ENCODE assay signal across 17 mouse cellular contexts in genomic region chr2:94340769-94341168, GRCm38 (mm10).
DNase-seq lines count a peak whose midpoint lies in the region; ATAC-seq and TF ChIP-seq lines count a peak whose summit lies in the region.
"Had no signal": no experiment of that assay in that cellular context is flagged by ENCODE, and none has a peak within 500 bp of the region (broad histone marks: within the 10 kb centered on the region; RNA-seq: fewer than 3 reads in every experiment).

No protein-coding gene starts in this region.

- H3K27me3 ChIP-seq in heart, embryonic 10.5 days (ENCODE audit: insufficient read depth, poor library complexity, severe bottlenecking), result no peaks in the 10 kb centered on the region
- no peaks in the 10 kb centered on the region for H3K27me3 ChIP-seq in heart, embryonic 15.5 days
- no peaks in the 10 kb centered on the region for H3K27me3 ChIP-seq in thymus, adult 2 months (ENCODE audit: control insufficient read depth, insufficient read depth, low read length)
- H3K27me3 ChIP-seq: embryonic facial prominence, embryonic 13.5 days; heart, embryonic 13.5 days; neural tube, embryonic 13.5 days had no signal

- peak; percentile 96 for DNase-seq in heart, adult 11 months
- DNase-seq in heart, embryonic 10.5 days (ENCODE audit: low spot score), result no peak
- DNase-seq in left cerebral cortex, postnatal 4 days, result peak; percentile 10
- no peak for DNase-seq in left cerebral cortex, postnatal 36 days (ENCODE audit: low spot score in 2 of 2)
- peak; percentile 46 to 69 for DNase-seq in kidney, postnatal 25 days
- no peak for DNase-seq in thymus, adult 2 months
- DNase-seq in spleen, adult 18-20 months, result no peak
- DNase-seq: adrenal gland, postnatal 25 days; cerebellum, postnatal 36 days; layer of hippocampus, postnatal 36 days; lung, postnatal 10 days had no signal

- no peak overlapping the region for H3K27ac ChIP-seq in heart, embryonic 10.5 days
- H3K27ac ChIP-seq in heart, embryonic 15.5 days, result no peak overlapping the region
- H3K27ac ChIP-seq in thymus, adult 2 months (ENCODE audit: control insufficient read depth, insufficient read depth, low read length), result no peak overlapping the region
- H3K27ac ChIP-seq: embryonic facial prominence, embryonic 13.5 days; heart, embryonic 13.5 days; liver, embryonic 14.5 days; neural tube, embryonic 13.5 days had no signal

- TF ChIP-seq POLR2A in thymus, adult 2 months (IDR thresholded peaks at IDR 0.05; ENCODE audit: control insufficient read depth, extremely low read depth, insufficient read depth, low read length, poor library complexity), result no peak

- 84% methylated on average over 1 of the region's 1 CpGs for WGBS in heart, embryonic 10.5 days
- WGBS in heart, embryonic 15.5 days, result 64% methylated on average over 1 of the region's 1 CpGs
- 88% methylated on average over 1 of the region's 1 CpGs for WGBS in thymus, adult 2 months

- no peak overlapping the region for H3K4me2 ChIP-seq in heart, embryonic 15.5 days
- H3K4me2 ChIP-seq: embryonic facial prominence, embryonic 13.5 days; heart, embryonic 13.5 days; neural tube, embryonic 13.5 days had no signal

- no peak for TF ChIP-seq CTCF in thymus, adult 2 months (IDR thresholded peaks at IDR 0.05; ENCODE audit: borderline replicate concordance, control insufficient read depth, extremely low read depth, insufficient read depth, low read length, poor library complexity)

- H3K4me1 ChIP-seq in heart, embryonic 10.5 days, result peaks cover 8% of the 10 kb centered on the region
- peaks cover 21% of the 10 kb centered on the region for H3K4me1 ChIP-seq in heart, embryonic 15.5 days (replicated peaks)
- H3K4me1 ChIP-seq in thymus, adult 2 months (replicated peaks; ENCODE audit: control insufficient read depth, insufficient read depth, low read length), result no peaks in the 10 kb centered on the region
- H3K4me1 ChIP-seq: neural tube, embryonic 13.5 days had no signal

- H3K9me3 ChIP-seq in heart, embryonic 10.5 days, result no peaks in the 10 kb centered on the region
- no peaks in the 10 kb centered on the region for H3K9me3 ChIP-seq in heart, embryonic 15.5 days (replicated peaks)
- H3K9me3 ChIP-seq: embryonic facial prominence, embryonic 13.5 days; heart, embryonic 13.5 days; neural tube, embryonic 13.5 days had no signal

- no peak overlapping the region for H3K9ac ChIP-seq in heart, embryonic 15.5 days
- H3K9ac ChIP-seq: embryonic facial prominence, embryonic 13.5 days; heart, embryonic 13.5 days; liver, embryonic 14.5 days; neural tube, embryonic 13.5 days had no signal

- peaks cover 27% of the 10 kb centered on the region; the same call in 1 of the 2 replicates for H3K36me3 ChIP-seq in heart, embryonic 10.5 days
- H3K36me3 ChIP-seq in heart, embryonic 15.5 days, result peaks cover 13% of the 10 kb centered on the region; the same call in 1 of the 2 replicates
- H3K36me3 ChIP-seq in thymus, adult 2 months (ENCODE audit: control insufficient read depth, insufficient read depth, low read length), result peaks cover 25% of the 10 kb centered on the region

- intact Hi-C loops in left cerebral cortex, postnatal 4 days (cut with DNase I), result no loop called here
- intact Hi-C loops in left cerebral cortex, postnatal 36 days (cut with DNase I), result no loop called here

- H3K4me3 ChIP-seq in heart, embryonic 10.5 days, result no peak overlapping the region
- H3K4me3 ChIP-seq in heart, embryonic 15.5 days, result no peak overlapping the region
- H3K4me3 ChIP-seq in thymus, adult 2 months (ENCODE audit: control insufficient read depth, insufficient read depth, low read length), result no peak overlapping the region
- H3K4me3 ChIP-seq: embryonic facial prominence, embryonic 13.5 days; heart, embryonic 13.5 days; neural tube, embryonic 13.5 days had no signal

- peak; percentile 63; the same call in 1 of the 2 replicates for ATAC-seq in heart, embryonic 15.5 days (replicated peaks; ENCODE audit: insufficient number of reproducible peaks, insufficient read depth, low FRiP score, low read depth)
- ATAC-seq: hindbrain, embryonic 16.5 days had no signal

Comparison
In these comparisons a context has a peak if more than half of its experiments do, and no peak if none do; other contexts are left out.
1. DNase-seq: peak in heart, adult 11 months (single experiment), left cerebral cortex, postnatal 4 days (single experiment) and kidney, postnatal 25 days (2 of 2); none in heart, embryonic 10.5 days (single experiment), left cerebral cortex, postnatal 36 days (0 of 2), thymus, adult 2 months (single experiment) and spleen, adult 18-20 months (0 of 2).